ENCODE assay signal across 24 mouse cellular contexts in genomic region chr3:103782844-103783609, GRCm38 (mm10). TPM values are rescaled to one million over a fixed set of nuclear protein-coding genes. Genes with fewer than 3 reads are reported as not detected.
DNase-seq lines count a peak whose midpoint lies in the region; ATAC-seq and TF ChIP-seq lines count a peak whose summit lies in the region.
"Had no signal": no experiment of that assay in that cellular context is flagged by ENCODE, and none has a peak within 500 bp of the region (broad histone marks: within the 10 kb centered on the region; RNA-seq: fewer than 3 reads in every experiment).

No protein-coding gene starts in this region.

- no peak for ATAC-seq in liver, embryonic 14.5 days (ENCODE audit: insufficient read depth)
- no peak for ATAC-seq in liver, postnatal 0 days
- ATAC-seq in intestine, embryonic 14.5 days (replicated peaks; ENCODE audit: low FRiP score, low TSS enrichment, low read depth) = peak; percentile 71; the same call in 1 of the 2 replicates
- ATAC-seq in stomach, embryonic 14.5 days (ENCODE audit: insufficient number of reproducible peaks, insufficient read depth, low FRiP score, low read depth) = no peak
- no peak for ATAC-seq in hindbrain, embryonic 16.5 days
- ATAC-seq: CD4-positive, CD25-positive, alpha-beta regulatory T cell, adult 4 months; midbrain, embryonic 16.5 days had no signal

- TF ChIP-seq RAD21 in MEL (IDR thresholded peaks at IDR 0.05; ENCODE audit: low read depth, low read length) = no peak

- H3K9ac ChIP-seq in liver, embryonic 14.5 days (replicated peaks) = no peak overlapping the region
- H3K9ac ChIP-seq in liver, postnatal 0 days (replicated peaks) = no peak overlapping the region
- no peak overlapping the region for H3K9ac ChIP-seq in MEL (ENCODE audit: control insufficient read depth, low read depth, low read length, poor library complexity, severe bottlenecking)
- H3K9ac ChIP-seq in intestine, embryonic 14.5 days (ENCODE audit: low read length) = no peak overlapping the region
- no peak overlapping the region for H3K9ac ChIP-seq in stomach, embryonic 14.5 days (replicated peaks; ENCODE audit: low read depth, low read length)
- no peak overlapping the region for H3K9ac ChIP-seq in hindbrain, embryonic 16.5 days (ENCODE audit: low read depth, low read length)
- H3K9ac ChIP-seq: embryonic facial prominence, embryonic 15.5 days; hindbrain, embryonic 14.5 days; limb, embryonic 13.5 days had no signal

- H3K4me2 ChIP-seq in liver, embryonic 14.5 days (ENCODE audit: low read depth) = no peak overlapping the region
- no peak overlapping the region for H3K4me2 ChIP-seq in liver, postnatal 0 days (ENCODE audit: low read depth, low read length)
- H3K4me2 ChIP-seq in intestine, embryonic 14.5 days (ENCODE audit: low read length) = no peak overlapping the region
- H3K4me2 ChIP-seq in stomach, embryonic 14.5 days (replicated peaks; ENCODE audit: low read depth, low read length) = no peak overlapping the region
- H3K4me2 ChIP-seq in hindbrain, embryonic 16.5 days (ENCODE audit: low read length) = no peak overlapping the region
- H3K4me2 ChIP-seq: embryonic facial prominence, embryonic 15.5 days; hindbrain, embryonic 14.5 days; limb, embryonic 13.5 days had no signal

- peaks cover 62% of the 10 kb centered on the region for H3K79me2 ChIP-seq in MEL (ENCODE audit: control insufficient read depth, insufficient read depth, low read length, poor library complexity)

- intact Hi-C loops in heart, postnatal 25 days (cut with DNase I) = no loop called here

- H3K9me3 ChIP-seq in liver, embryonic 14.5 days (ENCODE audit: control insufficient read depth, low read length) = no peaks in the 10 kb centered on the region
- no peaks in the 10 kb centered on the region for H3K9me3 ChIP-seq in liver, postnatal 0 days (ENCODE audit: low read length)
- no peaks in the 10 kb centered on the region for H3K9me3 ChIP-seq in MEL (replicated peaks; ENCODE audit: insufficient read depth, low read length)
- no peaks in the 10 kb centered on the region for H3K9me3 ChIP-seq in intestine, embryonic 14.5 days (ENCODE audit: control insufficient read depth, low read length)
- no peaks in the 10 kb centered on the region for H3K9me3 ChIP-seq in stomach, embryonic 14.5 days (ENCODE audit: control insufficient read depth, low read depth, low read length)
- H3K9me3 ChIP-seq in hindbrain, embryonic 16.5 days (ENCODE audit: control insufficient read depth, low read length) = no peaks in the 10 kb centered on the region
- H3K9me3 ChIP-seq: embryonic facial prominence, embryonic 15.5 days; forebrain, embryonic 10.5 days; limb, embryonic 13.5 days had no signal

- WGBS in liver, embryonic 14.5 days (ENCODE audit: insufficient replicate concordance) = 45% methylated on average over 4 of the region's 4 CpGs
- 46% methylated on average over 4 of the region's 4 CpGs for WGBS in liver, postnatal 0 days (ENCODE audit: insufficient replicate concordance)
- WGBS in intestine, embryonic 14.5 days = 72% methylated on average over 4 of the region's 4 CpGs
- WGBS in stomach, embryonic 14.5 days = 65% methylated on average over 4 of the region's 4 CpGs
- WGBS in hindbrain, embryonic 16.5 days = 90% methylated on average over 4 of the region's 4 CpGs

- TF ChIP-seq POLR2A in MEL (IDR thresholded peaks at IDR 0.05; ENCODE audit: control insufficient read depth in 1 of 2, insufficient read depth in 1 of 2, low read depth in 1 of 2, low read length in 2 of 2, poor library complexity in 1 of 2) = no peak

- no peak for DNase-seq in liver, embryonic 14.5 days (ENCODE audit: low read depth in 3 of 3, low spot score in 3 of 3)
- no peak for DNase-seq in liver, postnatal 0 days
- DNase-seq in MEL (ENCODE audit: low read depth, low spot score) = peak; percentile 48
- no peak for DNase-seq in intestine, embryonic 14.5 days (ENCODE audit: low spot score)
- no peak for DNase-seq in heart, postnatal 25 days (ENCODE audit: low spot score)
- DNase-seq: adrenal gland, postnatal 36 days; cerebellum, adult 9-11 months; gastrocnemius, postnatal 10 days; heart, postnatal 14 days; kidney, adult 9 months had no signal

- H3K4me3 ChIP-seq in liver, embryonic 14.5 days (ENCODE audit: insufficient read depth in 1 of 2, low read depth in 2 of 2, low read length in 2 of 2) = no peak overlapping the region
- no peak overlapping the region for H3K4me3 ChIP-seq in liver, postnatal 0 days (ENCODE audit: low read depth, low read length)
- no peak overlapping the region for H3K4me3 ChIP-seq in MEL (ENCODE audit: control insufficient read depth in 1 of 2, insufficient read depth in 1 of 2, low read depth in 2 of 2, low read length in 2 of 2)
- H3K4me3 ChIP-seq in intestine, embryonic 14.5 days (ENCODE audit: low read depth, low read length) = no peak overlapping the region
- no peak overlapping the region for H3K4me3 ChIP-seq in stomach, embryonic 14.5 days (ENCODE audit: low read depth, low read length)
- H3K4me3 ChIP-seq in hindbrain, embryonic 16.5 days (ENCODE audit: low read length) = no peak overlapping the region
- H3K4me3 ChIP-seq: embryonic facial prominence, embryonic 15.5 days; forebrain, embryonic 10.5 days; limb, embryonic 13.5 days had no signal

- TF ChIP-seq CTCF in liver, embryonic 14.5 days (IDR thresholded peaks at IDR 0.05; ENCODE audit: low read depth) = no peak
- TF ChIP-seq CTCF in liver, postnatal 0 days (IDR thresholded peaks at IDR 0.05; ENCODE audit: low read depth) = no peak
- no peak for TF ChIP-seq CTCF in MEL (IDR thresholded peaks at IDR 0.05 in 2 of 3, conservative IDR thresholded peaks at IDR 0.05 in 1 of 3; ENCODE audit: control insufficient read depth in 1 of 3, insufficient read depth in 1 of 3, low read depth in 2 of 3, low read length in 3 of 3, poor library complexity in 1 of 3, severe bottlenecking in 1 of 3)

- H3K36me3 ChIP-seq in liver, embryonic 14.5 days (replicated peaks; ENCODE audit: control insufficient read depth, insufficient read depth, low read depth) = peaks cover 12% of the 10 kb centered on the region
- peaks cover 14% of the 10 kb centered on the region for H3K36me3 ChIP-seq in liver, postnatal 0 days (replicated peaks; ENCODE audit: insufficient read depth, low read length)
- peaks cover 0 to 17% of the 10 kb centered on the region in 2 experiments; a peak in 2 of 4 replicates for H3K36me3 ChIP-seq in MEL (ENCODE audit: control insufficient read depth in 1 of 2, insufficient read depth in 2 of 2, low read length in 2 of 2)
- H3K36me3 ChIP-seq in intestine, embryonic 14.5 days (ENCODE audit: control insufficient read depth, insufficient read depth, low read length) = peaks cover 1% of the 10 kb centered on the region; the same call in 1 of the 2 replicates
- no peaks in the 10 kb centered on the region for H3K36me3 ChIP-seq in stomach, embryonic 14.5 days (ENCODE audit: control insufficient read depth, insufficient read depth, low read length)
- no peaks in the 10 kb centered on the region for H3K36me3 ChIP-seq in hindbrain, embryonic 16.5 days (ENCODE audit: control insufficient read depth, insufficient read depth, low read length)

- TF ChIP-seq EP300 in liver, embryonic 14.5 days (IDR thresholded peaks at IDR 0.05; ENCODE audit: low read depth) = no peak
- TF ChIP-seq EP300 in liver, postnatal 0 days (IDR thresholded peaks at IDR 0.05; ENCODE audit: low read depth) = no peak
- no peak for TF ChIP-seq EP300 in MEL (IDR thresholded peaks at IDR 0.05; ENCODE audit: low read depth in 1 of 2, low read length in 2 of 2)

- no peaks in the 10 kb centered on the region for H3K27me3 ChIP-seq in liver, embryonic 14.5 days (ENCODE audit: control insufficient read depth, insufficient read depth, low read length)
- H3K27me3 ChIP-seq in liver, postnatal 0 days (ENCODE audit: insufficient read depth, low read length) = no peaks in the 10 kb centered on the region
- no peaks in the 10 kb centered on the region for H3K27me3 ChIP-seq in MEL (ENCODE audit: control insufficient read depth in 1 of 2, insufficient read depth in 2 of 2, low read length in 2 of 2)
- H3K27me3 ChIP-seq in intestine, embryonic 14.5 days (replicated peaks; ENCODE audit: control insufficient read depth, insufficient read depth, low read length) = no peaks in the 10 kb centered on the region
- H3K27me3 ChIP-seq in stomach, embryonic 14.5 days (ENCODE audit: control insufficient read depth, insufficient read depth, low read length) = no peaks in the 10 kb centered on the region
- no peaks in the 10 kb centered on the region for H3K27me3 ChIP-seq in hindbrain, embryonic 16.5 days (replicated peaks; ENCODE audit: control insufficient read depth, insufficient read depth, low read length)
- H3K27me3 ChIP-seq: embryonic facial prominence, embryonic 15.5 days; limb, embryonic 13.5 days had no signal

- H3K27ac ChIP-seq in liver, embryonic 14.5 days = peak overlapping the region; percentile 18
- no peak overlapping the region for H3K27ac ChIP-seq in liver, postnatal 0 days (ENCODE audit: low read depth)
- H3K27ac ChIP-seq in MEL (ENCODE audit: control insufficient read depth, low read depth, low read length) = no peak overlapping the region
- no peak overlapping the region for H3K27ac ChIP-seq in intestine, embryonic 14.5 days (ENCODE audit: low read depth)
- H3K27ac ChIP-seq in stomach, embryonic 14.5 days (ENCODE audit: low read length) = 0 out of 2 replicates have a peak overlapping the region, but pooled peaks have one; percentile 29
- no peak overlapping the region for H3K27ac ChIP-seq in hindbrain, embryonic 16.5 days (ENCODE audit: low read depth, low read length)
- H3K27ac ChIP-seq: embryonic facial prominence, embryonic 15.5 days; forebrain, embryonic 10.5 days; hindbrain, embryonic 14.5 days; limb, embryonic 13.5 days had no signal

- H3K4me1 ChIP-seq in liver, embryonic 14.5 days (replicated peaks; ENCODE audit: control insufficient read depth in 2 of 2, insufficient read depth in 2 of 2, low read length in 1 of 2) = peaks cover 23 to 36% of the 10 kb centered on the region in 2 experiments
- H3K4me1 ChIP-seq in liver, postnatal 0 days (ENCODE audit: insufficient read depth) = peaks cover 67% of the 10 kb centered on the region
- peaks cover 0 to 3% of the 10 kb centered on the region in 2 experiments for H3K4me1 ChIP-seq in MEL (ENCODE audit: control insufficient read depth in 1 of 2, insufficient read depth in 2 of 2, low read length in 2 of 2)
- H3K4me1 ChIP-seq in intestine, embryonic 14.5 days (replicated peaks; ENCODE audit: control insufficient read depth, insufficient read depth, low read length) = peaks cover 8% of the 10 kb centered on the region
- H3K4me1 ChIP-seq in stomach, embryonic 14.5 days (ENCODE audit: control insufficient read depth, insufficient read depth, low read length) = 0 out of 2 replicates have a peak, but pooled peaks cover 7% of the 10 kb centered on the region
- peaks cover 2% of the 10 kb centered on the region; the same call in 1 of the 2 replicates for H3K4me1 ChIP-seq in hindbrain, embryonic 16.5 days (ENCODE audit: control insufficient read depth, insufficient read depth, low read depth, low read length)

RNA-seq across cellular contexts. Expression of gene Hipk1, which starts 8.3 kb away (rescaled TPM):
- polyA plus RNA-seq in liver, embryonic 14.5 days (2012; rRNA removed) = 22.4 and 22.7 TPM in 2 replicates
- 17.1 and 18.9 TPM in 2 replicates for polyA plus RNA-seq in liver, embryonic 14.5 days (2014; fragmentation: Nextera tagmentation; extraction: Ambion mirVana)
- polyA plus RNA-seq in liver, postnatal 0 days (2015; fragmentation: Nextera tagmentation; extraction: Ambion mirVana) = 7.6 and 8.3 TPM in 2 replicates
- 16.7 and 17.8 TPM in 2 replicates for total RNA-seq in MEL (2012; rRNA removed)
- polyA plus RNA-seq in MEL (2012; ENCODE audit: insufficient read depth in 1 of 2, insufficient read length in 2 of 2, low read depth in 1 of 2, low replicate concordance in 2 of 2, missing spikeins in 1 of 2) = 10 to 100 TPM in 1 of 2 experiments, not detected in 1; 28.7 TPM
- polyA plus RNA-seq in intestine, embryonic 14.5 days (2014; fragmentation: Nextera tagmentation; extraction: Ambion mirVana) = 14.4 and 15.8 TPM in 2 replicates
- polyA plus RNA-seq in stomach, embryonic 14.5 days (2014; fragmentation: Nextera tagmentation; extraction: Ambion mirVana) = 18.1 and 18.8 TPM in 2 replicates
- 8.9 and 10.1 TPM in 2 replicates for polyA plus RNA-seq in hindbrain, embryonic 16.5 days (2015; fragmentation: Nextera tagmentation; extraction: Ambion mirVana)
- 100 to 1,000 TPM in 1 of 2 experiments, 10 to 100 TPM in 1; 90.0 to 101 TPM for total RNA-seq in heart, postnatal 25 days (2021)

RNA-seq across cellular contexts. Expression of gene Dclre1b, which starts 26.2 kb away (rescaled TPM):
- polyA plus RNA-seq in liver, embryonic 14.5 days (2012; rRNA removed) = 9.7 and 11.5 TPM in 2 replicates
- polyA plus RNA-seq in liver, embryonic 14.5 days (2014; fragmentation: Nextera tagmentation; extraction: Ambion mirVana) = 24.9 and 27.4 TPM in 2 replicates
- polyA plus RNA-seq in liver, postnatal 0 days (2015; fragmentation: Nextera tagmentation; extraction: Ambion mirVana) = 19.0 and 22.8 TPM in 2 replicates
- total RNA-seq in MEL (2012; rRNA removed) = 9.8 and 11.2 TPM in 2 replicates
- 10 to 100 TPM in 1 of 2 experiments, not detected in 1; 25.3 TPM for polyA plus RNA-seq in MEL (2012; ENCODE audit: insufficient read depth in 1 of 2, insufficient read length in 2 of 2, low read depth in 1 of 2, low replicate concordance in 2 of 2, missing spikeins in 1 of 2)
- 23.9 and 34.2 TPM in 2 replicates for polyA plus RNA-seq in intestine, embryonic 14.5 days (2014; fragmentation: Nextera tagmentation; extraction: Ambion mirVana)
- polyA plus RNA-seq in stomach, embryonic 14.5 days (2014; fragmentation: Nextera tagmentation; extraction: Ambion mirVana) = 27.0 and 30.9 TPM in 2 replicates
- 16.9 and 17.0 TPM in 2 replicates for polyA plus RNA-seq in hindbrain, embryonic 16.5 days (2015; fragmentation: Nextera tagmentation; extraction: Ambion mirVana)
- 1 to 10 TPM; 7.3 to 8.6 TPM for total RNA-seq in heart, postnatal 25 days (2021)

RNA-seq across cellular contexts. Expression of gene Ap4b1, which starts 26.3 kb away (rescaled TPM):
- 11.0 and 11.4 TPM in 2 replicates for polyA plus RNA-seq in liver, embryonic 14.5 days (2012; rRNA removed)
- 12.8 and 15.3 TPM in 2 replicates for polyA plus RNA-seq in liver, embryonic 14.5 days (2014; fragmentation: Nextera tagmentation; extraction: Ambion mirVana)
- polyA plus RNA-seq in liver, postnatal 0 days (2015; fragmentation: Nextera tagmentation; extraction: Ambion mirVana) = 12.5 and 14.1 TPM in 2 replicates
- total RNA-seq in MEL (2012; rRNA removed) = 14.2 and 15.1 TPM in 2 replicates
- 10 to 100 TPM in 1 of 2 experiments, not detected in 1; 20.2 TPM for polyA plus RNA-seq in MEL (2012; ENCODE audit: insufficient read depth in 1 of 2, insufficient read length in 2 of 2, low read depth in 1 of 2, low replicate concordance in 2 of 2, missing spikeins in 1 of 2)
- polyA plus RNA-seq in intestine, embryonic 14.5 days (2014; fragmentation: Nextera tagmentation; extraction: Ambion mirVana) = 19.9 and 21.4 TPM in 2 replicates
- 18.5 and 21.8 TPM in 2 replicates for polyA plus RNA-seq in stomach, embryonic 14.5 days (2014; fragmentation: Nextera tagmentation; extraction: Ambion mirVana)
- polyA plus RNA-seq in hindbrain, embryonic 16.5 days (2015; fragmentation: Nextera tagmentation; extraction: Ambion mirVana) = 22.1 and 26.0 TPM in 2 replicates
- total RNA-seq in heart, postnatal 25 days (2021) = 10 to 100 TPM; 11.7 to 14.9 TPM

RNA-seq across cellular contexts. Expression of gene Gm43064, which starts 26.3 kb away (rescaled TPM):
- polyA plus RNA-seq in liver, embryonic 14.5 days (2012; rRNA removed) = 0.48 and 1.6 TPM in 2 replicates
- polyA plus RNA-seq in liver, embryonic 14.5 days (2014; fragmentation: Nextera tagmentation; extraction: Ambion mirVana) = 0.10 and 0.34 TPM in 2 replicates
- polyA plus RNA-seq in liver, postnatal 0 days (2015; fragmentation: Nextera tagmentation; extraction: Ambion mirVana) = 0.12 TPM in 1 of 2 replicates, not detected in the other
- 0.50 TPM in 1 of 2 replicates, not detected in the other for total RNA-seq in MEL (2012; rRNA removed)
- under 1 TPM in 1 of 2 experiments, not detected in 1; 0.14 TPM for polyA plus RNA-seq in MEL (2012; ENCODE audit: insufficient read depth in 1 of 2, insufficient read length in 2 of 2, low read depth in 1 of 2, low replicate concordance in 2 of 2, missing spikeins in 1 of 2)
- 0.44 and 0.55 TPM in 2 replicates for polyA plus RNA-seq in intestine, embryonic 14.5 days (2014; fragmentation: Nextera tagmentation; extraction: Ambion mirVana)
- polyA plus RNA-seq in stomach, embryonic 14.5 days (2014; fragmentation: Nextera tagmentation; extraction: Ambion mirVana) = 0.35 and 0.50 TPM in 2 replicates
- polyA plus RNA-seq in hindbrain, embryonic 16.5 days (2015; fragmentation: Nextera tagmentation; extraction: Ambion mirVana) = 0.24 TPM in 1 of 2 replicates, not detected in the other
- not detected for total RNA-seq in heart, postnatal 25 days (2021)
- total RNA-seq: gastrocnemius, postnatal 10 days; heart, adult 8-10 months; left cerebral cortex, postnatal 10 days had no signal
- polyA plus RNA-seq: large intestine, adult 2 months had no signal

RNA-seq across cellular contexts. Expression of gene Gm10964, which starts 43.9 kb away (rescaled TPM):
- not detected in 2 replicates for polyA plus RNA-seq in liver, embryonic 14.5 days (2012; rRNA removed)
- polyA plus RNA-seq in liver, embryonic 14.5 days (2014; fragmentation: Nextera tagmentation; extraction: Ambion mirVana) = not detected in 2 replicates
- polyA plus RNA-seq in liver, postnatal 0 days (2015; fragmentation: Nextera tagmentation; extraction: Ambion mirVana) = not detected in 2 replicates
- not detected in 2 replicates for total RNA-seq in MEL (2012; rRNA removed)
- polyA plus RNA-seq in MEL (2012; ENCODE audit: insufficient read depth in 1 of 2, insufficient read length in 2 of 2, low read depth in 1 of 2, low replicate concordance in 2 of 2, missing spikeins in 1 of 2) = not detected
- polyA plus RNA-seq in intestine, embryonic 14.5 days (2014; fragmentation: Nextera tagmentation; extraction: Ambion mirVana) = not detected in 2 replicates
- polyA plus RNA-seq in stomach, embryonic 14.5 days (2014; fragmentation: Nextera tagmentation; extraction: Ambion mirVana) = not detected in 2 replicates
- polyA plus RNA-seq in hindbrain, embryonic 16.5 days (2015; fragmentation: Nextera tagmentation; extraction: Ambion mirVana) = not detected in 2 replicates
- not detected for total RNA-seq in heart, postnatal 25 days (2021)
- total RNA-seq: adrenal gland, postnatal 36 days; gastrocnemius, postnatal 10 days; heart, adult 8-10 months; heart, postnatal 14 days; layer of hippocampus, postnatal 14 days; left cerebral cortex, postnatal 10 days; megakaryocyte progenitor cell, adult 5-6 weeks had no signal
- polyA plus RNA-seq: CD4-positive, CD25-positive, alpha-beta regulatory T cell, adult 4 months; embryonic facial prominence, embryonic 15.5 days; forebrain, embryonic 10.5 days; hindbrain, embryonic 14.5 days; large intestine, adult 2 months; limb, embryonic 13.5 days; lung, embryonic 16.5 days; midbrain, embryonic 16.5 days had no signal

Comparison
In these comparisons a context has a peak if more than half of its experiments do, and no peak if none do; other contexts are left out.
1. H3K27ac ChIP-seq: peak in liver, embryonic 14.5 days (single experiment) and stomach, embryonic 14.5 days (single experiment); none in liver, postnatal 0 days (single experiment), MEL (single experiment), intestine, embryonic 14.5 days (single experiment) and hindbrain, embryonic 16.5 days (single experiment).